Mouse (Mus musculus) liver, embryonic 16.5 days (tissue): ENCODE data around the gene Lurap1. TPM values are rescaled to one million over a fixed set of nuclear protein-coding genes. Genes with fewer than 3 reads are reported as not detected.

Source experiments
- ATAC-seq: fragments of 200-750 bp; cut with Nextera tagmentation; 2 replicates; pipeline ENCODE4 v1.8.0; 2017; ENCODE audit warnings: low read depth, mild to moderate bottlenecking, moderate number of reproducible peaks, moderate library complexity
- H3K27ac ChIP-seq: fragments of 300-500 bp; sonication (generic); 2 replicates; pipeline ENCODE4 v1.5.1; 2014; ENCODE audit warnings: mild to moderate bottlenecking, low read length
- H3K27me3 ChIP-seq: fragments of 300-500 bp; sonication (generic); 2 replicates; pipeline ENCODE4 v1.6.1; 2014; ENCODE audit warnings: low read depth, low read length, mixed read lengths; ENCODE audit not compliant: control insufficient read depth, insufficient read depth
- H3K36me3 ChIP-seq: fragments of 300-500 bp; sonication (generic); 2 replicates; pipeline ENCODE4 v1.6.1; 2014; ENCODE audit warnings: mild to moderate bottlenecking; ENCODE audit not compliant: control insufficient read depth, insufficient read depth
- H3K4me1 ChIP-seq: fragments of 300-500 bp; sonication (generic); 2 replicates; pipeline ENCODE4 v1.6.1; 2014; ENCODE audit warnings: low read depth, low read length, mixed read lengths; ENCODE audit not compliant: control insufficient read depth
- H3K4me2 ChIP-seq: fragments of 300-500 bp; sonication (generic); 2 replicates; pipeline ENCODE4 v1.6.1; 2014; ENCODE audit warnings: low read depth, low read length, mixed read lengths
- H3K4me3 ChIP-seq: fragments of 300-500 bp; sonication (generic); 2 replicates; pipeline ENCODE4 v1.5.1; 2014; ENCODE audit warnings: low read depth, mild to moderate bottlenecking, low read length
- H3K9ac ChIP-seq: fragments of 300-500 bp; sonication (generic); 2 replicates; pipeline ENCODE4 v1.6.1; 2014; ENCODE audit warnings: low read depth, low read length
- H3K9me3 ChIP-seq: fragments of 300-500 bp; sonication (generic); replicated peaks from 2 replicates; pipeline ENCODE4 v1.6.1; 2016; ENCODE audit warnings: low read length; ENCODE audit not compliant: control insufficient read depth
- WGBS: fragments of 180-500 bp; shearing (Covaris S2); extraction: QIAGEN DNeasy Blood & Tissue Kit; methylation state at CpG from one replicate; pipeline ENCODE4 v1.1.7; 2014; ENCODE audit not compliant: insufficient replicate concordance; 5-methylcytosine and 5-hydroxymethylcytosine counted together
- polyA plus RNA-seq: library from polyadenylated mRNA; unstranded; fragments of >200 nt; fragmentation: Nextera tagmentation; extraction: Ambion mirVana; gene quantifications from 2 replicates; pipeline ENCODE4 v1.2.1, GENCODE M21; 2015

Lurap1 gene
- polyA plus RNA-seq, 1 experiment from 2014 or later, result 0.38 TPM

DNA sequence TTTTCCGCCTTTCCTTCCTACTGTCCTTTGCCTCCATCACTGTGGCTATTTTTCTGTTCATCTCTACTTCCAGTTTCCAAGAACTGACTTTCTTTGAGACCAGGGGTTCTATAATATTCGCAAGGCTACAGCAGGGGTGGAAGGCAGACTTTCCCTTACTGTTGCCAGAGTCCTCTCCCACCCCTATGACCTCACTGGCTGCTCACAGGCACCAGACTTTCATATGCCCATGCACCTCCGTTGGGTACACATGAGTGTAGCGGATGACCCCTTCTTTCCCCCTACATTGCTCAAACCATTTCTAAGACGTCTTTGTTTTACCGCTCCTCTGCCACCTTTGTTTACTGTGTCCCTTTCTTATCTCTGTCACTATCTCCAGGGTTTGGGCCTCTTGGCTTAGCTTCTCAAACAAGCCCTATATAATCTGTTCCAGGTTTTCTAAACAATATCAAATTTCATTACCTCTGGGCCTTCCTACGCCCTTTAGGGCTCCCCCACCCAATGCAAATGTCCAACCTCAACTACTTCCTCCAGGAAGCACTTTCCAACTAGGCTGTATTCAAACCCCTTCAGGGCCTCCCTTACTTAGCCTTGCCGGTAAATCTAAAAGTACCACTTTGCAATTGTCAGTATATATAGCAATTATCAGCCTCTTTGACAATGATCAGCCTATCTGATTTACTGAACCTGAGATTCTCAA, 14.7 kb upstream of the Lurap1 start:
- H3K9ac ChIP-seq, result no peak overlapping the region
- H3K36me3 ChIP-seq, result no peaks in the 10 kb centered on the region
- H3K4me1 ChIP-seq, result peaks cover 2% of the 10 kb centered on the region
- no peaks in the 10 kb centered on the region for H3K27me3 ChIP-seq
- no peak overlapping the region for H3K4me2 ChIP-seq
- H3K9me3 ChIP-seq, result no peaks in the 10 kb centered on the region
- no peak overlapping the region for H3K27ac ChIP-seq
- 43% methylated on average over 8 of the region's 8 CpGs for WGBS
- no peak for ATAC-seq
- H3K4me3 ChIP-seq, result no peak overlapping the region

- H3K4me1 ChIP-seq, result peaks cover 2% of the 10 kb centered on the region
- no peak overlapping the region for H3K27ac ChIP-seq
- no peaks in the 10 kb centered on the region for H3K9me3 ChIP-seq
- ATAC-seq, result no peak
- 74% methylated on average over 2 of the region's 2 CpGs for WGBS
- H3K36me3 ChIP-seq, result no peaks in the 10 kb centered on the region
- no peaks in the 10 kb centered on the region for H3K27me3 ChIP-seq
- no peak overlapping the region for H3K4me2 ChIP-seq
- H3K9ac ChIP-seq, result no peak overlapping the region
- no peak overlapping the region for H3K4me3 ChIP-seq
Observed at GRCm38 (mm10) chr4:116164759-116165554, 13.8 kb upstream of the Lurap1 start.

GRCm38 (mm10) chr4:116162142-116162541, 11.0 kb upstream of the Lurap1 start:
- Histone ChIP-seq H3K9me3 (no peaks in the 10 kb centered on the region), H3K27me3 (no peaks in the 10 kb centered on the region), H3K4me3 (no peak overlapping the region), H3K36me3 (peaks cover 2% of the 10 kb centered on the region; the same call in 1 of the 2 replicates), H3K27ac (no peak overlapping the region), H3K4me2 (no peak overlapping the region), H3K4me1 (peaks cover 2% of the 10 kb centered on the region; the same call in 1 of the 2 replicates), H3K9ac (no peak overlapping the region)
- ATAC-seq, result 0 out of 2 replicates have a peak, but pooled peaks have one; percentile 30
- WGBS, result 56% methylated on average over 4 of the region's 4 CpGs

DNA sequence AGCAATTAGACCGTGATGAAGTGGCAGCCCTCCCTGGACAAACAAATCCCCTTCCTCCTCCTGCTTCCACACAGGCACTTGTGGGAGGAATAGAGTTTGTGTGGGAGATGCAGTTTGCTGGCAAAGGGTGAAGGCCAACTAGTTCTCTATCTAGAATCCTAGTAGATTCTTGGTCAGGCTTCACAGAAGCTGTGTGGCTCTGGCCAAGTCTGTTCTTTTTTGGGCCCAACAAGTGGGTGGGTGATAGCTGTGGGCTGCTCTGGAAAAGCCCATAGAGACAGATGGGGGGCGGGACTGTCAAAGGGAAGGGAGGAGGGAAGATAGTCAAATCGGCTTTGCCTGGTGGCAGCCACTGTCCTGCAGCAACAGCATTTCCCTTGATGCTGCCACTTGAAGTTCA, 9.6 kb upstream of the Lurap1 start:
- WGBS, result 61% methylated on average over 3 of the region's 3 CpGs
- peaks cover 2% of the 10 kb centered on the region; the same call in 1 of the 2 replicates for H3K4me1 ChIP-seq
- H3K4me2 ChIP-seq, result no peak overlapping the region
- H3K9ac ChIP-seq, result no peak overlapping the region
- H3K27ac ChIP-seq, result no peak overlapping the region
- no peak for ATAC-seq
- peaks cover 8% of the 10 kb centered on the region; the same call in 1 of the 2 replicates for H3K36me3 ChIP-seq
- no peaks in the 10 kb centered on the region for H3K27me3 ChIP-seq
- no peak overlapping the region for H3K4me3 ChIP-seq
- no peaks in the 10 kb centered on the region for H3K9me3 ChIP-seq

- 57% methylated on average over 3 of the region's 3 CpGs for WGBS
- H3K9ac ChIP-seq, result no peak overlapping the region
- no peaks in the 10 kb centered on the region for H3K9me3 ChIP-seq
- no peaks in the 10 kb centered on the region for H3K27me3 ChIP-seq
- ATAC-seq, result no peak
- no peak overlapping the region for H3K4me2 ChIP-seq
- no peak overlapping the region for H3K4me3 ChIP-seq
- peaks cover 2% of the 10 kb centered on the region; the same call in 1 of the 2 replicates for H3K4me1 ChIP-seq
- no peak overlapping the region for H3K27ac ChIP-seq
- peaks cover 8% of the 10 kb centered on the region; the same call in 1 of the 2 replicates for H3K36me3 ChIP-seq
Observed at GRCm38 (mm10) chr4:116159912-116160311, 8.8 kb upstream of the Lurap1 start.

DNA sequence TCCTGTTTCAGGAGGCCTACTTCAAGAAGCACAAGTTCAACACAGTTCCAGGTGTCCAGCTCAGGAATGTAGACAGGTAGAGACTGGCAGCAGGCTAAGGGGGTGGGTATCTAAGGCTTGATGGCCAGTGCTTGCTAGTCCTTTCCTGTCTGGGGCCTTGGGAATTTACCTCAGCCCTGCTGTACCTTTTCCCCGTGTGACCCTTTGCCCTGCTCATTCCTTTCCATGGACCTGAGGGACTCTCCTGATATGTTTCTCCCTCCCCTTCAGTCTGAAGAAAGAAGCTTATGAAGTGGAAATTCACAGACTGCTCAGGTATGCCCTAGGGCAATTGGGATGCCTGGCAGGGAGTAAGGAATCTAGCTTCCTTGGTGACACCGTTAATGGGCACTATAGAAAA, 6.7 kb upstream of the Lurap1 start:
- Histone ChIP-seq H3K4me3 (no peak overlapping the region), H3K9ac (no peak overlapping the region), H3K4me1 (peaks cover 2% of the 10 kb centered on the region; the same call in 1 of the 2 replicates), H3K4me2 (no peak overlapping the region), H3K27ac (no peak overlapping the region), H3K9me3 (no peaks in the 10 kb centered on the region), H3K36me3 (peaks cover 8% of the 10 kb centered on the region; the same call in 1 of the 2 replicates), H3K27me3 (no peaks in the 10 kb centered on the region)
- WGBS, result 71% methylated on average over 2 of the region's 2 CpGs
- no peak for ATAC-seq

GRCm38 (mm10) chr4:116152702-116153101, 1.6 kb upstream of the Lurap1 start:
- Histone ChIP-seq H3K36me3 (peaks cover 6% of the 10 kb centered on the region; the same call in 1 of the 2 replicates), H3K4me1 (peaks cover 15% of the 10 kb centered on the region), H3K9me3 (no peaks in the 10 kb centered on the region), H3K27ac (no peak overlapping the region), H3K27me3 (no peaks in the 10 kb centered on the region), H3K9ac (no peak overlapping the region), H3K4me2 (no peak overlapping the region), H3K4me3 (no peak overlapping the region)
- ATAC-seq, result no peak
- 87% methylated on average over 15 of the region's 15 CpGs for WGBS

GRCm38 (mm10) chr4:116150862-116151221, 296 bp downstream of the Lurap1 start:
- Histone ChIP-seq H3K36me3 (peaks cover under 1% of the 10 kb centered on the region; the same call in 1 of the 2 replicates), H3K4me2 (peak overlapping the region; percentile 97), H3K9ac (peak overlapping the region; percentile 78), H3K4me1 (peaks cover 15% of the 10 kb centered on the region), H3K4me3 (peak overlapping the region; percentile 79), H3K27ac (no peak overlapping the region), H3K27me3 (no peaks in the 10 kb centered on the region), H3K9me3 (no peaks in the 10 kb centered on the region; the same call in 1 of the 2 replicates)
- ATAC-seq, result no peak
- 21% methylated on average over 4 of the region's 4 CpGs for WGBS
